Mouse (Mus musculus) E14TG2a.4 (cell line): ENCODE data around the gene Dguok.

Experiments
- H3K27me3 ChIP-seq: 2 replicates; pipeline ENCODE4 v1.6.1; 2014; ENCODE audit warnings: low read length, control low read depth; ENCODE audit not compliant: insufficient read depth
- H3K36me3 ChIP-seq: 2 replicates; pipeline ENCODE4 v1.6.1; 2014; ENCODE audit warnings: low read length, control low read depth; ENCODE audit not compliant: insufficient read depth
- H3K4me1 ChIP-seq: replicated peaks from 2 replicates; pipeline ENCODE4 v1.6.1; 2014; ENCODE audit warnings: low read depth, low read length, control low read depth
- H3K4me3 ChIP-seq: replicated peaks from 2 replicates; pipeline ENCODE4 v1.5.1; 2014; ENCODE audit warnings: mild to moderate bottlenecking, low read length
- H3K9me3 ChIP-seq: 2 replicates; pipeline ENCODE4 v1.6.1; 2014; ENCODE audit warnings: low read length, control low read depth
- CTCF ChIP-seq: conservative IDR thresholded peaks from 2 replicates; pipeline ENCODE4 v1.5.1; 2014; ENCODE audit warnings: low read length
- NANOG ChIP-seq: IDR thresholded peaks from 2 replicates; pipeline ENCODE4 v1.6.1; 2014; ENCODE audit warnings: borderline replicate concordance, low read length, mixed read lengths
- POU5F1 ChIP-seq: IDR thresholded peaks from 2 replicates; pipeline ENCODE4 v1.6.1; 2014; ENCODE audit warnings: low read length, borderline replicate concordance

Gene Dguok

DNA sequence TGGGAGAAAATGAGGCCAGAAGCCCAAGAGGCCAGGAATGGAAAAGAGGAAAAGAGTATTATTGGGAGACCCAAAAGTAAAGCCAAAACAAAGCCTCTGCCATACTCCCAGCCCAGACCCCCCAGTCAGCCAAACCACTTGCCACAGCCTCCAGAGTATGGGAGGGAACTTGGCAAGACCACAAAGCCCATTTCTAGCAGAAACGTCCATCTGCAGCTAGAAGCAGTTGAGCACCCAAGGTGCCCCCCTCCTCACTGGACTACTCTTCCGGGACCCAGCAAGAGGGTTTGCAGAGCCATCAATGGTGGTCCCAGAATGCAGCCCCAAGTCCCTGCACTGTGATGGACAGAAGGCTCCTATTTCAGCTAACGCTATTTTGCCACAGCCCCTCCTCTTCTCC is 69.0 kb downstream of the Dguok start:
- Histone ChIP-seq H3K9me3 (no peaks in the 10 kb centered on the region), H3K4me1 (peaks cover 38% of the 10 kb centered on the region), H3K4me3 (no peak overlapping the region), H3K27me3 (peaks cover 92% of the 10 kb centered on the region), H3K36me3 (no peaks in the 10 kb centered on the region)
- TF ChIP-seq NANOG = no peak
- TF ChIP-seq POU5F1 = no peak
- TF ChIP-seq CTCF = no peak

DNA sequence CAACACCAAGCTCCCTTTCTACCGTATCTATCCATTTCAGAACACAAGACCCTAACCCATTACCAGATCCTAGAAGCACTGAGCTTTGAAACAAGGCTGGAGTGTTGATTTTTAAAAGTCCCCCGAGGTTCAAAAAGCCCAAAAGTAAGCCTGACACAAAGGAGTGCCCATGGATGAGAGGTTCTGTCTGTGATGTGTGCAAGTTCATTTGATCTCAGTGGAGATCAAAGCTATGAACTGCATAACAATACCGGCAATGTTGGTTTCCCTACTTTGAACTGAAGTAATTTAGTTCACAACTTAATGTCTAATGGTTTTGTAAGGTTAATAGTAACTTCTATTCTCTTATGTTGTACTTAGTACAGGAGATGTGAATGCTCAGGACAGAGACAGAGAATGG is 69.5 kb downstream of the Dguok start:
- TF ChIP-seq POU5F1 = no peak
- no peak for TF ChIP-seq NANOG
- no peak for TF ChIP-seq CTCF
- peaks cover 33% of the 10 kb centered on the region for H3K4me1 ChIP-seq
- H3K27me3 ChIP-seq = peaks cover 92% of the 10 kb centered on the region
- H3K4me3 ChIP-seq = no peak overlapping the region
- no peaks in the 10 kb centered on the region for H3K36me3 ChIP-seq
- H3K9me3 ChIP-seq = no peaks in the 10 kb centered on the region

- Histone ChIP-seq H3K36me3 (no peaks in the 10 kb centered on the region), H3K27me3 (peaks cover 92% of the 10 kb centered on the region)
- TF ChIP-seq POU5F1 (no peak), CTCF (no peak), NANOG (no peak)
These were observed 70.2 kb downstream of the Dguok start for GRCm38 (mm10) chr6:83436547-83436946.

DNA sequence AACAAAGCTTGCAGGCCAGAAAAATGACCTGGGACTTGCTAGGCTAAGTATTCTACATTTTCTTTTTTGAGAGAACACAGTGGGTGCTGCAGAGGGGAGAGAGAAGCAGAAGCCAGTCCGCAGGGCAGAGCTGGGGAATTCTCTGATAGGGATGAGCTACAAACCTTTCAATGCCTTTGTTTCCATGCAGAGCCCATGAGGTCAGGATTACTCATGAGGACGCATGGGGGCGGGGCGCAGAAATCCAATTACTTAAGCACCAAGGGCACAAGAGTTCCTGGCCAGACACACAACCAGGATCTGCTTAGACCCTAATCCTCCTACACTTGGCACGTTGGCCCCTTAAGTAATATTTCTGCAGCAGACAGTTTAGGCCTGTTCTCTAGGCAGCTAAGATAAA is 71.6 kb downstream of the Dguok start:
- Histone ChIP-seq H3K4me1 (peaks cover 16% of the 10 kb centered on the region), H3K36me3 (no peaks in the 10 kb centered on the region), H3K9me3 (no peaks in the 10 kb centered on the region), H3K27me3 (peaks cover 90% of the 10 kb centered on the region), H3K4me3 (no peak overlapping the region)
- TF ChIP-seq POU5F1 = no peak
- no peak for TF ChIP-seq NANOG
- TF ChIP-seq CTCF = no peak

More at GRCm38 (mm10) chr6:83436547-83436946, 70.2 kb downstream of the Dguok start:
- Histone ChIP-seq H3K9me3 (no peaks in the 10 kb centered on the region), H3K4me3 (no peak overlapping the region), H3K4me1 (peaks cover 26% of the 10 kb centered on the region)

- TF ChIP-seq CTCF (no peak), POU5F1 (no peak), NANOG (no peak)
- Histone ChIP-seq H3K4me1 (peaks cover 5% of the 10 kb centered on the region; the same call in 1 of the 2 replicates), H3K36me3 (no peaks in the 10 kb centered on the region)
These were observed 73.2 kb downstream of the Dguok start for GRCm38 (mm10) chr6:83433546-83433945.

DNA sequence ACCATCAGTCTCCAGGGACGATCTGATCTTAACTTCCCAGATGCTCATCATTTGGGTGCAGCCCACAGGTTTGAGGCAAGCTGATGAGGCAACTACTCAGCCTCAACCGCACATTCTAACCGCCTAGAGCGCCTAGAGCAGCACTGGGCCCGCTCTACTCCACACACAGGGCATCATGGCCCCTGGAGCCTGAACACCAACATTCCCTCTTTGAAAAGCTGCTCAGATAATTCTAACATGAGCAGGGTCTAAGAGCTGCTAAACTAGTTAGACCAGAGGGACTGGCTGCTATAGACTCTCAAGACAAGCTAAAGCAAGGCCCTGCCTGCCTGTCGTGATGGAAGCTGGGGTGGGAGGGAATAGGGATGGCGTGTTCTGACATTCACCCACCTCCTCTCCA is 73.8 kb downstream of the Dguok start:
- Histone ChIP-seq H3K36me3 (no peaks in the 10 kb centered on the region), H3K27me3 (peaks cover 89% of the 10 kb centered on the region), H3K4me1 (peaks cover 11% of the 10 kb centered on the region; the same call in 1 of the 2 replicates), H3K9me3 (no peaks in the 10 kb centered on the region), H3K4me3 (no peak overlapping the region)
- TF ChIP-seq CTCF (no peak), POU5F1 (no peak), NANOG (no peak)

More at GRCm38 (mm10) chr6:83433546-83433945, 73.2 kb downstream of the Dguok start:
- Histone ChIP-seq H3K27me3 (peaks cover 89% of the 10 kb centered on the region), H3K9me3 (no peaks in the 10 kb centered on the region), H3K4me3 (no peak overlapping the region)
